Mouse (Mus musculus): Measurements from ENCODE around the gene Dnajb6. TPM values are rescaled to one million over a fixed set of nuclear protein-coding genes. Genes with fewer than 3 reads are reported as not detected.

Gene Dnajb6
- 84.4 TPM for polyA plus RNA-seq (2014; fragmentation: Illumina TruSeq; extraction: RNeasy Lipid Tissue Mini Kit (QIAGEN cat#74804); ENCODE audit: low read depth, low replicate concordance)

GRCm38 (mm10) chr5:29735557-29736061 lies at the start of gene Dnajb6, which contains the start of gene Gm5129:
TSS of gene Dnajb6 (plus strand) at chr5:29735688.
TSS of gene Gm5129 (minus strand) at chr5:29735936.

Other genes starting within 250 kb of the Dnajb6 start
- gene Ube3c, start 166.4 kb upstream of the Dnajb6 start, polyA plus RNA-seq (2014; fragmentation: Illumina TruSeq; extraction: RNeasy Lipid Tissue Mini Kit (QIAGEN cat#74804); ENCODE audit: low read depth, low replicate concordance), result 31.8 TPM
- not detected for gene Gm5129, start 248 bp downstream of the Dnajb6 start, polyA plus RNA-seq (2014; fragmentation: Illumina TruSeq; extraction: RNeasy Lipid Tissue Mini Kit (QIAGEN cat#74804); ENCODE audit: low read depth, low replicate concordance)